Mouse (Mus musculus) embryonic facial prominence, embryonic 14.5 days (tissue): ENCODE measurements around the gene Hic2. TPM values are rescaled to one million over a fixed set of nuclear protein-coding genes. Genes with fewer than 3 reads are reported as not detected.

Experiments used
- ATAC-seq: fragments of 200-750 bp; cut with Nextera tagmentation; 2 replicates; pipeline ENCODE4 v1.8.0; 2017; ENCODE audit warnings: low read depth, moderate number of reproducible peaks, moderate TSS enrichment
- DNase-seq: peaks from one replicate; pipeline ENCODE4 v3.0.0-alpha.2; 2015; ENCODE audit warnings: low spot score
- H3K27ac ChIP-seq: fragments of 300-500 bp; sonication (generic); replicated peaks from 2 replicates; pipeline ENCODE4 v1.5.1; 2014; ENCODE audit warnings: low read depth, mild to moderate bottlenecking, low read length, moderate library complexity
- H3K27me3 ChIP-seq: fragments of 300-500 bp; sonication (generic); replicated peaks from 2 replicates; pipeline ENCODE4 v1.6.1; 2014; ENCODE audit warnings: low read length; ENCODE audit not compliant: control insufficient read depth, insufficient read depth
- H3K36me3 ChIP-seq: fragments of 300-500 bp; sonication (generic); 2 replicates; pipeline ENCODE4 v1.6.1; 2014; ENCODE audit warnings: low read length, mixed read lengths; ENCODE audit not compliant: control insufficient read depth, insufficient read depth
- H3K4me1 ChIP-seq: fragments of 300-500 bp; sonication (generic); 2 replicates; pipeline ENCODE4 v1.6.1; 2014; ENCODE audit warnings: antibody characterized with exemption, low read length; ENCODE audit not compliant: control insufficient read depth, insufficient read depth
- H3K4me2 ChIP-seq: fragments of 300-500 bp; sonication (generic); 2 replicates; pipeline ENCODE4 v1.6.1; 2014; ENCODE audit warnings: low read depth, mild to moderate bottlenecking, low read length, moderate library complexity, mixed read lengths
- H3K4me3 ChIP-seq: fragments of 300-500 bp; sonication (generic); 2 replicates; pipeline ENCODE4 v1.5.1; 2014; ENCODE audit warnings: low read depth, mild to moderate bottlenecking, low read length
- H3K9ac ChIP-seq: fragments of 300-500 bp; sonication (generic); 2 replicates; pipeline ENCODE4 v1.6.1; 2014; ENCODE audit warnings: low read depth, mild to moderate bottlenecking, low read length, moderate library complexity, mixed read lengths
- H3K9me3 ChIP-seq: fragments of 300-500 bp; sonication (generic); 2 replicates; pipeline ENCODE4 v1.6.1; 2016; ENCODE audit warnings: low read length; ENCODE audit not compliant: control insufficient read depth
- WGBS: fragments of 180-500 bp; shearing (Covaris S2); extraction: QIAGEN DNeasy Blood & Tissue Kit; methylation state at CpG from one replicate; pipeline ENCODE4 v1.1.7; 2014; 5-methylcytosine and 5-hydroxymethylcytosine counted together
- polyA plus RNA-seq: library from polyadenylated mRNA; unstranded; fragments of >200 nt; fragmentation: Nextera tagmentation; extraction: Ambion mirVana; gene quantifications from 2 replicates; pipeline ENCODE4 v1.2.1, GENCODE M21; 2014

Hic2 gene
- polyA plus RNA-seq, 1 experiment from 2014 or later, result 3.0 TPM

- no peak overlapping the region for H3K4me2 ChIP-seq
- ATAC-seq (no peak), DNase-seq (no peak)
- H3K27ac ChIP-seq, result no peak overlapping the region
- WGBS, result 64% methylated on average over 1 of the region's 1 CpGs
- no peak overlapping the region for H3K9ac ChIP-seq
- H3K27me3 ChIP-seq, result no peaks in the 10 kb centered on the region
- H3K4me3 ChIP-seq, result no peak overlapping the region
- no peaks in the 10 kb centered on the region for H3K9me3 ChIP-seq
- peaks cover 11% of the 10 kb centered on the region for H3K4me1 ChIP-seq
- no peaks in the 10 kb centered on the region for H3K36me3 ChIP-seq
Measured at GRCm38 (mm10) chr16:17243731-17244130, 10.4 kb downstream of the Hic2 start.

- peaks cover 11% of the 10 kb centered on the region for H3K4me1 ChIP-seq
- no peak overlapping the region for H3K9ac ChIP-seq
- no peaks in the 10 kb centered on the region for H3K27me3 ChIP-seq
- ATAC-seq (no peak), DNase-seq (no peak)
- no peak overlapping the region for H3K4me3 ChIP-seq
- H3K27ac ChIP-seq, result no peak overlapping the region
- no peaks in the 10 kb centered on the region for H3K36me3 ChIP-seq
- no peak overlapping the region for H3K4me2 ChIP-seq
- no peaks in the 10 kb centered on the region for H3K9me3 ChIP-seq
- WGBS, result 67% methylated on average over 1 of the region's 1 CpGs
Measured at GRCm38 (mm10) chr16:17244996-17245395, 11.6 kb downstream of the Hic2 start.

DNA sequence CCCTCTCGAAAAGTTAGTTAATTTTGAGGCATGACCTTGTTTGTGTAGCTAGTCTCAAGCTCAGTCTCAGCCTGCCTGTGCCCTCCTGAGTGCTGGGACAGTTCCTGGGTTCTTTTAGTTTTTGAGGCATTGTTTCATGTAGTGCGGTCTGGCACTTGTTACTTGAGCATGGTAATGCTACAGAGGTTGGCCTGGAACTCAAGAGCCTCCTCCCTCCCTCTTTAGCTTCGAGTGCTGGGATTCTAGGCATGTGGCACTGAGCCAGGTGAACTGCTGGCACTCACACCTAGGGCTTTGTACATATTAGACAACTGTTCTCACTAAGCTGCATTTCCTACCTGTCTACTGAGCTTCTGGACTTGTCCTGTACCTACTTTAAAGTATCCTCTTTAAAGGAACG is 14.4 kb downstream of the Hic2 start:
- H3K4me2 ChIP-seq, result no peak overlapping the region
- H3K36me3 ChIP-seq, result no peaks in the 10 kb centered on the region
- WGBS, result 63% methylated on average over 4 of the region's 4 CpGs
- no peaks in the 10 kb centered on the region for H3K27me3 ChIP-seq
- H3K4me3 ChIP-seq, result no peak overlapping the region
- peaks cover 20% of the 10 kb centered on the region for H3K4me1 ChIP-seq
- H3K27ac ChIP-seq, result no peak overlapping the region
- H3K9me3 ChIP-seq, result no peaks in the 10 kb centered on the region
- 0 out of 2 replicates have a peak, but pooled peaks have one; percentile 12 for ATAC-seq
- peak; percentile 63 for DNase-seq
- no peak overlapping the region for H3K9ac ChIP-seq

DNA sequence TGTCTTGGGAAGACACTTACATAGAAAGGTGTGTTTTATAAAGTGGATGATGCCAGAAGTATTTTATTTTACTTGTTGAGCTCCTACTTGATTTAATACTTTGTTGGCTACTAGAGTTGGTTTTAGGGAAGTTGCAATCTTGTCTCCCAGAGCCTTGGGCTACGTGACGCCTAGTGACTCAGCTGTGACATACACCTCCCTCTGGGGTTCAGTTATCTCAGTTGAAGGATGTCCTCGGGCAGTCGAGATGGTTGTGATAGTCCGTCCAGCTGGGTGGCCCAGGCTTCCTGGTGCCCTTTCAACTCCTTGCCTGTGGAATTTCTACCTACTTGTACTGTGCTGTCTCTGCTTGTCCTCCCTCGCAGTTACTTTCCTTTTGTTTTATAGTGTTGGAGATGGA is 15.8 kb downstream of the Hic2 start:
- H3K9ac ChIP-seq, result no peak overlapping the region
- ATAC-seq, result no peak
- H3K27ac ChIP-seq, result no peak overlapping the region
- H3K4me2 ChIP-seq, result no peak overlapping the region
- DNase-seq, result no peak
- no peak overlapping the region for H3K4me3 ChIP-seq
- peaks cover 21% of the 10 kb centered on the region for H3K4me1 ChIP-seq
- 50% methylated on average over 6 of the region's 6 CpGs for WGBS
- no peaks in the 10 kb centered on the region for H3K36me3 ChIP-seq
- no peaks in the 10 kb centered on the region for H3K27me3 ChIP-seq
- no peaks in the 10 kb centered on the region for H3K9me3 ChIP-seq

DNA sequence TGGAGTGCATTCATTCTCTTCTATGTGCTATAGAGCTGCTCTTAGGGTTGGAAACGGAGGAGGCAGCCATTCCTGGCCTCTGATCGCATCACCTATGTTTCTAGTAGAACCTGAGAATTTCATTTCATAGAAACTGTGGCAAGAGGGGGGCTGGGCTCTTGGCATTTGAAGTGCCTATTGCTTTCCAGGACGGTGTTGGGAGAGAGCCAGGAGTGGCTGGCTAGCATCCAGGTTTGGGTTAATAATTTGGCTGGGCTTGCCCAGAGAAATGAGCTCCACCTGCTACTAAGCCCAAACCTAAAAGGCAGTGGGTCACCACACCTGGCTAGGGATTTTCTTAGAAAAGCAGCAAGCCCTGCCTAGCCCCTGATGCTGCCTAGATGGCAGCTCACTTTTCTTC is 18.2 kb downstream of the Hic2 start:
- H3K27ac ChIP-seq, result no peak overlapping the region
- peaks cover 22% of the 10 kb centered on the region for H3K4me1 ChIP-seq
- WGBS, result 44% methylated on average over 3 of the region's 3 CpGs
- H3K9me3 ChIP-seq, result no peaks in the 10 kb centered on the region
- DNase-seq (peak; percentile 68), ATAC-seq (peak; percentile 56; the same call in 1 of the 2 replicates)
- no peak overlapping the region for H3K4me3 ChIP-seq
- H3K36me3 ChIP-seq, result peaks cover 4% of the 10 kb centered on the region; the same call in 1 of the 2 replicates
- H3K9ac ChIP-seq, result no peak overlapping the region
- H3K4me2 ChIP-seq, result no peak overlapping the region
- no peaks in the 10 kb centered on the region for H3K27me3 ChIP-seq

DNA sequence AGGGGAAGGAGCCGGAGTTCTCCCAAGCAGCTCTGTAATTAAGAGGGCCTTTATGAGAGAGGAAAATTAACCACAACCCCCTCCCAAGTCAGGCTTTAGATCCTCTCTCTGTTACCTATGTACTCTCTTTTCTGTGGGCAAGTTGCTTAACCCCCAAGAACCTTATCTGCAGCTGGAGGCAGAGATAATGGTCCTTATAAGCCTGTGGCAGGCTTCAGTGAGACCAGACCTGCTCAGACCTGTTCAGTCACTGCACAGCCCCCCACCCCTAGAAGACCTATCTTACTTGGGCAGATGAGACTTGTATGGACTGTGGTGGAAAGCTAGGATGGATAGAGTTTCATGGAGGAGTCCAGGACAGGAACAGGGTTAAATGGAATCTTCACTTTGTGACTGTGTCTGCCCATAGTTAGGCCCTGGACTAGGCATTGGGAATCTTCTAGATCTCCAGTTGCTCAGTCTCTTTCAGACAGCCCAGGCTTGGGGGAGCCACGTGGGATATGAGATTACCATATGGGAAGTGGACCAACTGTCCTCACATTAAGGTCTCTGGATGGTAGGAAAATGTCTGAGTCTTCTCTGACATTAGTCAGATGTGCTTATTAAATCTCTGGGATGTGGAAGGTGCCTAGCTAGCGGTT is 18.8 kb downstream of the Hic2 start:
- DNase-seq (no peak), ATAC-seq (no peak)
- no peak overlapping the region for H3K4me3 ChIP-seq
- peaks cover 10% of the 10 kb centered on the region; the same call in 1 of the 2 replicates for H3K36me3 ChIP-seq
- H3K4me2 ChIP-seq, result no peak overlapping the region
- 69% methylated on average over 3 of the region's 3 CpGs for WGBS
- no peaks in the 10 kb centered on the region for H3K27me3 ChIP-seq
- no peaks in the 10 kb centered on the region for H3K9me3 ChIP-seq
- H3K27ac ChIP-seq, result no peak overlapping the region
- peaks cover 22% of the 10 kb centered on the region for H3K4me1 ChIP-seq
- no peak overlapping the region for H3K9ac ChIP-seq

DNA sequence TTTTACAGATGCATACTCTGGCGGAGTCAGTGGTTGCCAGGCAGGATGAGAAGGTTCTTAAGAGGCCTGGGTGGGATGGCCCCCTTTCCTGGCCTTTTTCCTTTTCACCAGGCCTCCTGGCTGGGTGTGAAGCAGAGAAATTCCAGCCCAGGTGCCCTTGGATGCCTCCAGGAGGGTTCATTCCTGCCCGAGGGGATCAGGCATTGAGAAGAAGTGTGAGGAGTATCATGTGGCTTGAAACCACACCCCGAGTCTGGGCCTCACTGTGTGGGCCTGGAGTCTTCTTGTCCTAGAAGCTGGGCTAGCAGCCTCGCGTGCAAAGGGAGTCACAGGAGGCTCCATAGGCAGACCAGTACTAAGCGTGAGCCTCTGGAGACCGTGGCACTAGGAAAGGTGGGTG is 19.5 kb downstream of the Hic2 start:
- DNase-seq, result no peak
- H3K4me1 ChIP-seq, result peaks cover 22% of the 10 kb centered on the region
- peaks cover 17% of the 10 kb centered on the region for H3K36me3 ChIP-seq
- no peaks in the 10 kb centered on the region for H3K27me3 ChIP-seq
- ATAC-seq, result no peak
- no peak overlapping the region for H3K4me2 ChIP-seq
- H3K4me3 ChIP-seq, result no peak overlapping the region
- no peak overlapping the region for H3K27ac ChIP-seq
- WGBS, result 59% methylated on average over 7 of the region's 7 CpGs
- H3K9me3 ChIP-seq, result no peaks in the 10 kb centered on the region
- H3K9ac ChIP-seq, result no peak overlapping the region

- WGBS, result 29% methylated on average over 4 of the region's 4 CpGs
- Histone ChIP-seq H3K36me3 (peaks cover 29% of the 10 kb centered on the region), H3K9ac (no peak overlapping the region), H3K27ac (no peak overlapping the region), H3K4me1 (peaks cover 22% of the 10 kb centered on the region), H3K4me3 (no peak overlapping the region), H3K4me2 (no peak overlapping the region), H3K27me3 (no peaks in the 10 kb centered on the region), H3K9me3 (no peaks in the 10 kb centered on the region)
- ATAC-seq (no peak), DNase-seq (no peak)
Measured at GRCm38 (mm10) chr16:17254005-17254597, 20.7 kb downstream of the Hic2 start.

DNA sequence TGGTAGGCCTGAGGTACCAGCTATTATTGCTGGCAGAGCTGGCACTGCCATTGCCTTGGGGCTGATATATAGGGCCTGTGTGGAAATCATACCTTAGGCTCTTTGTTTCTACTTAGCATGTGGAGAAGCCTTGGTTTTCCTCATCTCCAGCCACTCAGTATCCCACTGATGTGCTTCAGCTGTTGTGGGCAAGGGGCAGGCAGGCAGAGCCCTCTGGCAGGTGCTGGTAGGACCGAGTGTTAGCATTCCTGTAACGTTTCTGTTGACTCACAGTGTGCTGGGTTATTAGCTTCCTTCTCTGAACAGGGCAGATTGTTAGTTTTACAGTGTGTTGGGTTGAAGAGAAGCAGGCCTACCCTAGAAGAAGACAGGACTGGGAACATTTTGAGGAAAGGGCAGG is 21.9 kb downstream of the Hic2 start:
- Histone ChIP-seq H3K36me3 (peaks cover 33% of the 10 kb centered on the region), H3K27me3 (no peaks in the 10 kb centered on the region), H3K9ac (no peak overlapping the region), H3K4me3 (no peak overlapping the region), H3K9me3 (no peaks in the 10 kb centered on the region), H3K4me1 (peaks cover 22% of the 10 kb centered on the region), H3K4me2 (no peak overlapping the region), H3K27ac (no peak overlapping the region)
- ATAC-seq, result no peak
- WGBS, result 92% methylated on average over 2 of the region's 2 CpGs
- no peak for DNase-seq
